Mouse (Mus musculus) forebrain, embryonic 12.5 days (tissue): Measurements from ENCODE around the gene Prdx4. TPM values are rescaled to one million over a fixed set of nuclear protein-coding genes. Genes with fewer than 3 reads are reported as not detected.

Source experiments
- polyA plus RNA-seq: library from polyadenylated mRNA; unstranded; fragments of >200 nt; fragmentation: Nextera tagmentation; extraction: Ambion mirVana; gene quantifications from 2 replicates; pipeline ENCODE4 v1.2.1, GENCODE M21; 2016

The Prdx4 gene
- polyA plus RNA-seq, 1 experiment from 2014 or later = 202 TPM

Other genes with a start within 250 kb of the Prdx4 start
- not detected in 2 replicates for gene Magea2, start 247.1 kb downstream of the Prdx4 start, polyA plus RNA-seq
- not detected in 2 replicates for gene Cldn34b2, start 212.3 kb downstream of the Prdx4 start, polyA plus RNA-seq
- gene Sat1, start 124.3 kb downstream of the Prdx4 start, polyA plus RNA-seq = 58.9 and 62.1 TPM in 2 replicates
- 15.0 and 18.1 TPM in 2 replicates for gene Acot9, start 78.3 kb downstream of the Prdx4 start, polyA plus RNA-seq